Mouse (Mus musculus): ENCODE measurements around the gene Tbk1. TPM values are rescaled to one million over a fixed set of nuclear protein-coding genes. Genes with fewer than 3 reads are reported as not detected.
A peak's percentile ranks its signal among the peaks of the same experiment; 100 is the strongest.

Gene Tbk1
- total RNA-seq, 2 experiments from 2014 or later = 42.5 to 44.6 TPM

DNA sequence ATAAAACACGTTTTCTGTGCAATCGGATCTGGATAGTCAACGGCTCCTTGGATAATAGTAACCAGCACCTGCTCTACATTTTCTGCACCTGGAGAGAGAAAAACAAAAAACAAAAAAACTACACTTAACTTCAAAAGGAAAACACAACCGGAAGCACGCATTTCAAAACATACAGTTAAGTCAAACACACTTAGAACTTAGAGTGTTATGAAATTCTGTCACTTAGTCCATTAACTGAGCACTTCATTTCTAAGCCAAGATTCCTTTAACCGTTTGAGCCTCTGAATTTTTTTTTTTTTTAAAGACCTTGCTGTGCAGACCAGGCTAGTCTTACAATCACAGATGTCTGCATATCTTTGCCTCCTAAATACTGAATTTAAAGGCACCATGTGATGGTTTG, 14.7 kb upstream of the Tbk1 start:
- intact Hi-C loops (cut with DNase I) = no loop called here
- DNase-seq (ENCODE audit: low spot score in 2 of 2) = no peak

DNA sequence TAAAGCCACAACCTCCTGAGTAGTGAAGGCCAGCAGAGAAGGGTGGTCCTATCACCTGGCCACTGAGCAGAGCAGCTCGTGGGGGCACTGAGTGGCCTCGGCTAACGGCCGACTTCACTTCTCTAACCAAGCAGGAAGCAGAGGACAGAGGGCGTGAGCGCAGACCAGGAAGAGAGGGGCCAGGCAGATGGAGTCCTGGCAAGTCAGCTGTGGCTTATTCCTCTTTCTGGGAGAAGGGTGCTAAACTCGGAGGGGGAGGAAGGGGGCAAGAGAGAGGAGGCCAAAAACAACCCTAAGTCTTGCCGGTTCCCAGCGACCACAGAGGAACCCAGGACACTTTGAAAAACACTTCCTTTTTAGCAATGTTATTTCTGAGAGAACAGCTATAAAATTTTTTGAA, 10.0 kb upstream of the Tbk1 start:
- no peak for DNase-seq (ENCODE audit: low spot score in 2 of 2)
- intact Hi-C loops (cut with DNase I) = no loop called here

DNA sequence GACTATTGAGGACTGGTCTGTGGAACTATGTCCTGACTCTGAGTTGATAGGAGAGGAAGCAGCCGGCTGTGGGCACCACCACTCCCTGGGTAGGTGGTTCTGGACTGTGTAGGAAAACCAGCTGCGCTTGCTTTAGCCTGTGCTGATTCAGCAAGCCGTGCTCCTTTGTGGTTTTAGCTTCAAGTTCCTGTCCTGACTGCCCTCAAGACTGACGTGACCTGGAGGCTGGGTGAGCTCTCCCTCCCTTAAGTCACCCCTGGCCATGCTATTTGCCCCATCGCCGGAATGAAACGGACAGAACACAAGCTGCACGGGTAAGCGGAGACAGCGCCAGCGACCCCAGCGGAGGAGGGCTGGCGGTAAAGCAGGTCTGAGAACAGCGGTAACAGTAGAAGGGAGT, 4.5 kb upstream of the Tbk1 start:
- DNase-seq (ENCODE audit: low spot score in 2 of 2) = peak; percentile 37 to 50
- intact Hi-C loops (cut with DNase I) = no loop called here

DNA sequence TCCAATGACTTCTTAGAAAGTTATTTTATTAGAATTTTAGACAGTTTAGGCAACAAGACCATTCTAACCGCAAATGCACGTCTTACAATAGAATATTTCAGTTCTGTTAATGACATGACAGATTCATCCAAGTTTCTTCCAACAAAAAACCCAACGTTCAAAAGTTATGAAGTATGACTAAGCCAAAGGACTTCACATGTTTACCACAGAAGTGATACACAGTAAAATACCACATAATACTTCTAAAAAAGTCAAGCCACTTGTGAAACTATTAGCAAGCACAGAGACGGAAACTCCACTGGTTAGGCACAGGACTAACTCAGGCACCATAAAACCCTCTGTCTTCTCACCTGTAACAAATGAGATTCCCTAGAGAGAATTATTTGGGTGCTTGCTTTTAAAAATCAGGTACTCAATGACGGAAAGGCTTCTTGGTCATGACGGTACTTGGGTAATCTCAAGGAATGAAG, 819 bp upstream of the Tbk1 start:
- no peak for DNase-seq (ENCODE audit: low spot score in 2 of 2)
- intact Hi-C loops (cut with DNase I) = no loop called here

DNA sequence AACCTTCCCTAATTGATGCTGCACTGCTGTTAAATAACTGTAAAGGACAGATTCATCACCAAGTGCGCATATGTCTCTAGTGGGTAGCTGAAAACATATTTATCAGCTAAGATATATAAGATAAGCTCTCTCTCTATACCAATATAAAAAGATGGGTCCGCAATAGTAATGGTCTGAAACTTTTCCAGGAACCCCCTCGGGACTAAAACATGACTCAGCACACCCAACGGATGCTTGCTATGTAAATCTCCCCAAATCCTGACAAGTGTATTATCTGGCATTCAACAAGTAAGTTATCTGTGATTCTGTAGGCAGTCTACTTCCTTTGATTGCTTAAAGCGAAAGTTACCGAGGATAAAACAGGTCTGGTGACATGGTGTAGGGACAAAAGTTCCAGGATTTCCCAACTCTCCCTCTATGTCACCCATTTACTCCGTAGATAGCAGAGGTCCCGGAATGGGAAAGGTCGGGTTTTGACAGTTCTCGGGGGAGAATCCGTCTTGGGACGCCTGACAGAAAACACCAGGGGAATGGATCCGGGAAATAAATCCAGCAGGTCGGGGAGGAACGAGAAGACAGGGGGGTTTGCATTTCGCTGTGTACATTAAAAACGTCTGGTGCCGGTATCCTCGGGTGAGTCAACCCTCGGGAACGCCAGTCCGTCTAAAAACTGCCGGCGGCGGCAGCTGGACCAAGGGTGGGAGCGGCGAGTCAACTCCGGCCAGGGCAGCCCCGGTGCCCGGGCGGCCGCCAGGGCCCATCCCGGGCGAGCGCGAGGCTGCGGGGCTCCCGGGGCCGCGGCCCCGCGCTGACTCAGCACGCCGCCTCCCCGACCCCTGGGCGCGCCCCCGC, 570 bp downstream of the Tbk1 start:
- DNase-seq (ENCODE audit: low spot score in 2 of 2) = no peak
- intact Hi-C loops (cut with DNase I) = no loop called here

DNA sequence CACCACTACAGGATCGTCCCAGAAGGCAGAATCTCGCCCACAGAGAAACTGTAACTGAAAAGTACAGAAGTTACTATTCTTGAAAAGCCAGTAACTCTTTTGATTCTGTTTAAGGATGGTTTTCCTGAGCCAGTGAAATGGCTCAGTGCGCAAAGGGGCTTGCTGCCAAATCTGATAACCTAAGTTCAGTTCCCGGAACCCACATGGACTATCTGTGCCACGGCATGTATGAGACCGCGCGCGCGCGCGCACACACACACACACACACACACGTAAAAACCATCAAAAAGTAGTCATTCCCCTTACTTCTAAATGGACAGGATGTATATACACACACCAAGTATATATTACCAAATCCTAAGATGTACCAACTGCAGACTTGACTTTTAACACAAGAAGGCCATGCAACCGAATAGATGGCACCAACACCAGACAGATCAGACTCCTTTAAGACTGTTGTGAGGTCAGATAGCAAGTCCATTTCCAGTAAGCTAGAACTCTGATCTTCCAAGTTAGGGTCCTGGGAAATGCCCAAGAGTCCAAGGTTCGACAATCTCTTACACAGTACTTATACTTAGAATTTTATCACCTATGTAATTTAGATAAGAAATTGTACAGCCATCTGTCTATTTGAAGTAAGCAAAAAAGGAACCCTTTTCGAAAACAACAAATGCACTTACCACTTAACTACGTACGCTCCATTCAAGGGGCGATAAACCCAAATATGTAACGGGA, 1.4 kb downstream of the Tbk1 start:
- no peak for DNase-seq (ENCODE audit: low spot score in 2 of 2)
- intact Hi-C loops (cut with DNase I) = no loop called here

DNA sequence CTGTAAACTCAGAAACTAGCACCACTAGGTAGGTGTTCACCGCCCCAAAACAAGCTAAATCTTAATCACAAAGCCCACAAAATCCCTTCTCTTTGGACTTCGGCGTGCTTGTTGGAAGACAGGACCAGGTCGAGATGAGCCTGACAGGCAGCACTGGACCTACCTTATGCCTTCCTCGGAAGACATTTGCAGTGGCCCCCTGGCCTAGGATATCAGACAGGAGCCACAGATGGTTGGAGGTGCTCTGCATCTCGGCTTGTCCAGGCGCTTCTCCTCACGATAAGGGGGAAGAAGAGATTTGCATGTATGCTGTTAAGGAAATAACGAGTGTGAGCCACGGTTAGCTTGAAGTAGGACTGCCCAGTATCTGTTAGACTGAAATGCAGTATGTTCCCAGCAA, 2.6 kb downstream of the Tbk1 start:
- DNase-seq (ENCODE audit: low spot score in 2 of 2) = no peak
- intact Hi-C loops (cut with DNase I) = no loop called here

DNA sequence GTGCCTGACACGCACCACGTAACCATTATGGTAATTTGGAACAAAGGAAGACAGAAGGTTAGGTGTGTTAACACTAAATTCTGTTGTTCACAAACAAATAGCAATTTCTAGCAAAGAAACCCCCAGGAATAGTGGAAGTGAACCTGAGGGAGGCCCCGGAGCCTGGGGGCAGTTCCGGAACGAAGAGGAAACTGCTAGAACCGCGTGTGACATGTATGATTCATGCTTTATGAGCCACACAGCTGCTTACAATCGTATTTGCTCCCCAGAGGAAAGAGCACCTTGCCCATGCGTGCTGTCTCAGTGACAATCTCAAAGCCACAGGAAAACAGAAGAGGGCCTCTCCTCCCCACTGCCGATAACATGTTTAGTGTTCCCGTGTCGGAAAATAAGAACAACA, 3.6 kb downstream of the Tbk1 start:
- intact Hi-C loops (cut with DNase I) = no loop called here
- no peak for DNase-seq (ENCODE audit: low spot score in 2 of 2)

DNA sequence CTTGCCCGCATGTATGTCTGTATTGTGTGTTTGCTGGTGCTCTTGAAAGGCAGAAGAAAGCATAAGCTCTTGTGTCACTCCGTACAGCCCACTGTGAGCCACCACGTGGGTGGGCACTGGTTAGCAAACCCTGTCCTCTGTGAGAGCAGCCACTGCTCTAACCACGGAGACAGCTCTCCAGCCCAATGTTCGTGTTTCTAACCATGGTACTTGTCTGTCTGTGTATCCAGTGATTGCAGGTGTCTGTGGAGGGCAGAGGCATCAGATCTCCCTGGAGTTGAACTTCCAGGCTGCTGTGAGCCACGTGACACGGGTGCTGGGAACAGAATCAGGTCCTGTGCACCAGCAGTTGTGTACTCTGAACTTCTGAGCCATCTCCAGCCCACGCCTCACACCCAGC, 4.3 kb downstream of the Tbk1 start:
- no peak for DNase-seq (ENCODE audit: low spot score in 2 of 2)
- intact Hi-C loops (cut with DNase I) = no loop called here

DNA sequence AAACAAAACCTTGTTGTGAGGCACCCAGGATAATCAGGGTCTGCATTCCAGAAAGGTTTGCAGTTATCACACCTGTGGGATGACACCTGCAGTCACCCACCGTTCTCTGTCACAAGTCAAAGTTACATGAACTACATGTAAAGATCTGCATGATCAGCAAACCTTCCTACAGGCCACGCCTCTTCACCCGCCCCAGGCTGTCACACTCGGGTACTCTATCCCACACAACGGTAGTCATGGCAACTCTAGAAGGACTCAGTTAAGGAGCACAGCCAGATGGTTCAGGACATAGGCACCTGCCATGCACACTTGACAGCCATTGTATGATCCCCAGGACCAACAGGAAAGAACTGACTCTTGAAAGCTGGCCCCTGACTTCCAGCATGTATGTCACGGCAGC, 5.2 kb downstream of the Tbk1 start:
- DNase-seq (ENCODE audit: low spot score in 2 of 2) = peak in 1 of 2 experiments; percentile 41
- intact Hi-C loops (cut with DNase I) = no loop called here

DNA sequence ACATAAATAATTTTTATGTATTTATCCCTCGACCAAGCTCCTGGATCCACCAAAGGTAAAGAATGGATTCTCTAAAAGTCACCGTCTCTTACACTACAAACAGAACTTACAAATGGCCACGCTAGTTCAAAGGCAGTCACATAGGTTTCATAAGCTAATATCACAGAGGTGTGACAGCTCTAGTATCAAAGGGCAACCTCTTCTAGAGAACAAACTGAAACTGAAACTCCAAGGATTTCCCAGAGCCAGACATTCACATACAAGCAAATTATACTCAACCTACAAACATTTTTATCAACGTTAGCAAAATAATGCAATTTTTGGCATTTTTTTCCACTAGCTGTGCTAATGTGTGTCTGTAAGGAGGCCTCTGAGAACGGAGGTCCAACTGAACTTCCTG, 6.2 kb downstream of the Tbk1 start:
- no peak for DNase-seq (ENCODE audit: low spot score in 2 of 2)
- intact Hi-C loops (cut with DNase I) = no loop called here

DNA sequence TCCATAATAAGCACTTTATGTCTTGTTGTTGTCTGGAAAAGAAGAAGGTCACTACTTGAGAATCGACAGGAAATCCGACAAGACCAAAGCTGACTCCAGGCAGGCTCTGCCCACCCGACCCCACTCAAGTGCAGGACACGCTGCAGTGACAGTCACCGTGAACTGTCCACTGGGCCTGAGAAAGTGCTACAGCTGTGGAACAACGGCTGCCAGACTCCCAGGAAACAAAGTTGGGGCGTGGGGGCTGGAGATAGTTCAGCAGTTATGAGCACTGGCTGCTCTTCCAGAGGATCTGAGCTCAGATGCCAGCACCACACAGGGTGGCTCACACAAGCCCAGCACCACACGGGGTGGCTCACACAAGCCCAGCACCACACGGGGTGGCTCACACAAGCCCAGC, 10.2 kb downstream of the Tbk1 start:
- intact Hi-C loops (cut with DNase I) = no loop called here
- no peak for DNase-seq (ENCODE audit: low spot score in 2 of 2)

DNA sequence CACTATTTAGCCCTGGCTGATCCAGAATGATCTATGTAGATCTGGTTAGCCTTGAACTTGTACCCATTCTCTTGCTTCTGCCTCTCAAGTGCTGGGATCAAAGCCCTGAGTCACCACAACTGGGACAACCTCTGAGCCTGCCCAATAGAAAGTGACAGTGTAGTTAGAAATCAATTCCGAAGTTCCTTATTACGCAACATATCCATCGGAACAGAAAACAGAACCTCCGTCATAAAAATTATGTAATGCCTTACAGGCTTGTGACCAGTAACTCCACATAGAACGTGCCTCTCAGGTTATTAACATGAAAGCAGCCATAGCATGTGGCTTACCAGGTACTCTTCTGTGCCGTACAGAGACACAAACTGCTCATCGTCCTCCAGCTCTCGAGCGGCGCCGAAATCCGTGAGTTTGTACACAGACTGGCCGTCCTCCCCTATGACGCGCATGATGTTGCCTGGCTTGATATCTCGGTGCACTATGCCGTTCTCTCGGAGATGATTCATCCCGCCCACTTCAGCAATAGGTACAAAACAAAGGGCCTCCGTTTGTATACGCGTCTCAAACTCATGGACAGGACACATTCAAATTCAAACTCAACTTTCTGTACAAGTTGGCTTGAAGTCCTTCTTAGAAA, 15.0 kb downstream of the Tbk1 start:
- intact Hi-C loops (cut with DNase I) = no loop called here

DNA sequence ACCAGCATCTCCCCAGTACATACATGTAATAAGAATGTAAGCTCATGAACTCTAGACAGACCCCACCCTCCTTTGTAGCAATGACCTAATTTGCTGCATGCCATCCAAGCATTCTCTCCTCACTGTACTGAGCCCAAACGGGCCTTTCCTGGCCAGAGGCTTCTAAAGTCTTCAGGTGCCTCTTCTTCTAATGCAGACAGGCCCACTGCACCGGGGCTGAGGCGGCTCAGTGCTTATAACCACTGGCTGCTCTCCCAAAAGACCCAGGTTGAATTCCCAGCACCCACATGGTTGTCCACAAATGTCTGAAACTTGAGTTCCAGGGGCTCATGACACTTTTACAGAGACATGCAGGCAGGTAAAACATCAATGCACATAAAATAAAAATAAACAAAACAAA, 15.6 kb downstream of the Tbk1 start:
- intact Hi-C loops (cut with DNase I) = no loop called here
- DNase-seq (ENCODE audit: low spot score in 2 of 2) = no peak

More for the DNA sequence above, 15.0 kb downstream of the Tbk1 start:
- DNase-seq (ENCODE audit: low spot score in 2 of 2) = no peak

DNA sequence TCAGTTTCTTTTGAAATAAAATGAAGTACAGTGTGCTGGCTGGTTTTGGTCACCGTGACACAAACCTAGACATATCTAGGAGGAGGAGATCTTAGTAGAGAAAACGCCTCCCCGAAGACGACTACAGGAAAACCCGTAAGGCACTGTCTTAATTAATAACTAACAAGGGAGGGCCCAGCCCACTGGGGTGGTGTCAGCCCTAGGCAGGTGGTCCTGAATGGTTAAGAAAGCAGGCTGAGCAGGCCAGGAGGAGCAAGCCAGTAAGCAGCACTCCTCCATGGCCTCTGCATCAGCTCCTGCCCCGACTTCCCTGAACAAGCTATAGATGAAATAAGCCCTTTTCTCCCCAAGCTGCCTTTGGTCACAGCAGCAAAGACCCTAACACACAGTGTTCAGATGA, 16.8 kb downstream of the Tbk1 start:
- intact Hi-C loops (cut with DNase I) = no loop called here
- DNase-seq (ENCODE audit: low spot score in 2 of 2) = no peak

DNA sequence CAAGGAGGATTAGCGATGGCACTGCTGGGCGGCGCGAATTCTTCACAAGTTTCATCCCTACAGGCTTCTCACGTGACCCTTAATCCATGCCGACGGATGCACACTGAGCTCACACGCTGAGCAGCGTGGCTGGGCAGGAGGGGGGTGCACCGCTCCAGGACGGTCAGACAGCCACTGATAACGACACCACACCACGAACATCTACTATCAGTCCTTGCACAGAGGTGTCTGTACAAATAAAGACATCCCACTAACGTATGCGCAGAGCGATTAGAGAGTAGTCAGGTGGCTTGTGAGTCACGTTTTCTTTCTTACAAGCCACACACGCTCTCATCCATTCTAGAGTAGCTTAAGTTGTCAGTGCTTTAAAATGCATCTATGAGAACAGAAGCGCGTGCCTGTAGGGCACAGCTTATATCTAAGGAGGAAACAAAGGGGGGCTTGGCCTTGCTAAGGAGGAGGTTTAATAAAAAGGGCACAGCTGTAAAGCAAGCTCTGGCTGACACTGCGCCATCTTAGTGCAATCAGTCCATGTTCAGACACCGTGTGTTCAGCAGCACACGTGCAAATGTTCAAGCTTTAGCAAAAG, 17.5 kb downstream of the Tbk1 start:
- no peak for DNase-seq (ENCODE audit: low spot score in 2 of 2)
- intact Hi-C loops (cut with DNase I) = no loop called here

DNA sequence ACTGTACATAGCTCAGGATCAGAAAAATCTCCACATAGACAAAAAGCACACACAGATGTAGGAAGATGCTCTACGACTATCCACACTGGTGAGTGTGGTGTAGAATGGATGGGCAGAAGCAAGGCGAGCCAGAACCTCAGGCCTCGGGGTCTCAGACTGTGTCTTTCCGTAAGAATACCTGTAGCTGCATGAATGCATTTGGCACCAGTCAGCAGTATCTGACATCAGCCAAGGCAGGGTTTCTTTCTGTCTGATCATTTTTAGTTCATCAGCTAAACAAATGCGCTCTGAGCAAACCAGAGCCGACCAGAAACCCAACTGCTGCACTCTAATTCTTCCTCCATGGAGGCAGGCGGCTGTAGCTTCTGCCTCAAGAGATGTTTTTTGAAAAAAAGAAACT, 18.1 kb downstream of the Tbk1 start:
- intact Hi-C loops (cut with DNase I) = no loop called here
- DNase-seq (ENCODE audit: low spot score in 2 of 2) = no peak

DNA sequence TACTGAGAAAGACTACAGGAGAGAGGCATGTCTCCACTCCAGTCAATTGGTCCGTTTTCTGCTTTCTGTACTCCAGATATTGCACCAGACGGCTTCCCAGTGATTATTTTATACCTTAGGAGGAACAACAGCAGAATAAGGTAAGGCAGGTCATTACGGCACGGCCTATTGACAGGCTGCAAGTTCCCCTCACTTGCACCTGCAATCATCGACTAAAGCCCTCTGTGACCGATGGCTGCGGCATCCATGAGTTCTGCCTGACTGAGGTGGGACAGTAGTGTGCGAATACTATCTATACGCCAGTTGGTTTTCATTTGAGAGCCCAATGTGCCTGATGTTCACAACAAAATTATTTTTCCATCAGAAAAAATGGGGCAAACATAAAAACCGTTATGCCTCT, 18.6 kb downstream of the Tbk1 start:
- intact Hi-C loops (cut with DNase I) = no loop called here

DNA sequence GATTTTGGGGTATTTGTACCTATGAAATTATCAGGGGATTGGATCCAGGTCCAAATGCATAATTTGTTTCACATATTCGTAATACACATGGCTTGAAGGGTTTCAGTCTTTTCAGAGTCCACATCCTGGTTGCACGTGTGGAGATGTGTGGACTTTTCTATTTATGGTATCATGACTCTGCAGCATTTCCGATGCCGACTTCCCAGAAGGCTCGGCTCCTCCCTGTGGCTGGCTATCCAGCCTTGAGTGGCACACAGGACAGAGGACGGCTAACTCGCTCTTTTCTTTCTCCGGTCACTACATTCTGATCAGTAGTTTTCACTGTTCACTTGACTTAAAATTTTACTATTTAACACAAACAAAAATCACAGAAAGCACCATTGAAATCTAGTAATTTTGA, 22.1 kb downstream of the Tbk1 start:
- no peak for DNase-seq (ENCODE audit: low spot score in 2 of 2)
- intact Hi-C loops (cut with DNase I) = no loop called here

More for the DNA sequence above, 18.6 kb downstream of the Tbk1 start:
- DNase-seq (ENCODE audit: low spot score in 2 of 2) = no peak

DNA sequence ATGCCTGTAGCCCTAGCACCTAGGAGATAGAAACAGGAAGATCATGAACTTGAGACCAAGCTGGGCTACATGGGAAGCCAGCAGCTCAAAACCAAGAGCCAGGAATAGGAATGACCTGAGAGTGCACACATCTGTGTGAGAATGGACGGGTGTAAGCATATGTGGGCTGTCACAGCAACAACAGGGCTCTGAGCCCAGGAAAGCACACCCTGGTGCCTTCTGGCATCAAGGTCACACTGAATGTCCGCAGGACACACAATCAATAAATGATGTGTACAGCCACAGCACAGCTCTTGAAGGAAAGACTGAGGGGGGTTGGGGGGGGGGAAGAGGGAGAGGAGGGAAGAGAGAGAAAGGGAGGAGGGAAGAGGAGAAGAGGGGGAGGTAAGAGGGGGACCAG, 28.4 kb downstream of the Tbk1 start:
- intact Hi-C loops (cut with DNase I) = no loop called here
- DNase-seq (ENCODE audit: low spot score in 2 of 2) = no peak
